Mouse (Mus musculus): ENCODE data around the gene Bbof1.

- TF ChIP-seq CTCF (IDR thresholded peaks at IDR 0.05) (no peak), POLR2A (IDR thresholded peaks at IDR 0.05; ENCODE audit: insufficient read depth, low read depth, low read length) (no peak)
Observed at GRCm38 (mm10) chr12:84390336-84390735, 18.5 kb upstream of the Bbof1 start.
